Mouse (Mus musculus) gastrocnemius, postnatal 36 days (tissue): ENCODE measurements around the gene Plxdc2. TPM values are rescaled to one million over a fixed set of nuclear protein-coding genes. Genes with fewer than 3 reads are reported as not detected.

Experiments
- DNase-seq, 2 experiments: peaks; one replicate each; pipeline ENCODE4 v3.0.0; 2022
- intact Hi-C: fragments of 180-260 bp; cut with DNase I; formaldehyde crosslinking; loops from one replicate; pipeline ENCODE4 v1.15.1; 2025
- total RNA-seq, 2 experiments: library from RNA; stranded (reverse); gene quantifications; 2 replicates each; pipeline ENCODE4 v1.2.3; 2021

The Plxdc2 gene
- total RNA-seq, 2 experiments from 2014 or later: 12.5 to 13.3 TPM

- intact Hi-C loops: no loop called here
Measured at GRCm38 (mm10) chr2:16541226-16541625, 185.1 kb downstream of the Plxdc2 start.

GRCm38 (mm10) chr2:16545207-16545606, 189.1 kb downstream of the Plxdc2 start:
- intact Hi-C loops: no loop called here
- DNase-seq: no peak

More at GRCm38 (mm10) chr2:16541226-16541625, 185.1 kb downstream of the Plxdc2 start:
- DNase-seq: no peak

- intact Hi-C loops: no loop called here
- no peak for DNase-seq
Measured at GRCm38 (mm10) chr2:16559287-16559686, 203.2 kb downstream of the Plxdc2 start.

GRCm38 (mm10) chr2:16568263-16568662, 212.2 kb downstream of the Plxdc2 start:
- intact Hi-C loops: no loop called here
- no peak for DNase-seq

- DNase-seq: no peak
- intact Hi-C loops: no loop called here
Measured at GRCm38 (mm10) chr2:16571169-16571751, 215.2 kb downstream of the Plxdc2 start.

- no peak for DNase-seq
- intact Hi-C loops: no loop called here
Measured at GRCm38 (mm10) chr2:16576566-16576965, 220.5 kb downstream of the Plxdc2 start.

- intact Hi-C loops: no loop called here
- DNase-seq: no peak
Measured at GRCm38 (mm10) chr2:16578153-16578552, 222.0 kb downstream of the Plxdc2 start.

GRCm38 (mm10) chr2:16588546-16588945, 232.4 kb downstream of the Plxdc2 start:
- intact Hi-C loops: no loop called here
- no peak for DNase-seq

GRCm38 (mm10) chr2:16595451-16595850, 239.3 kb downstream of the Plxdc2 start:
- no peak for DNase-seq
- intact Hi-C loops: no loop called here

GRCm38 (mm10) chr2:16598231-16598630, 242.1 kb downstream of the Plxdc2 start:
- DNase-seq: no peak
- intact Hi-C loops: no loop called here

GRCm38 (mm10) chr2:16604291-16604690, 248.2 kb downstream of the Plxdc2 start:
- DNase-seq: no peak
- intact Hi-C loops: no loop called here

GRCm38 (mm10) chr2:16607792-16608586, 251.9 kb downstream of the Plxdc2 start:
- no peak for DNase-seq
- intact Hi-C loops: no loop called here

GRCm38 (mm10) chr2:16642061-16642460, 286.0 kb downstream of the Plxdc2 start:
- DNase-seq: no peak
- intact Hi-C loops: no loop called here

- no peak for DNase-seq
- intact Hi-C loops: no loop called here
Measured at GRCm38 (mm10) chr2:16651713-16652112, 295.6 kb downstream of the Plxdc2 start.

GRCm38 (mm10) chr2:16664516-16664915, 308.4 kb downstream of the Plxdc2 start:
- intact Hi-C loops: no loop called here

GRCm38 (mm10) chr2:16668391-16668790, 312.3 kb downstream of the Plxdc2 start:
- no peak for DNase-seq

More at GRCm38 (mm10) chr2:16664516-16664915, 308.4 kb downstream of the Plxdc2 start:
- no peak for DNase-seq

GRCm38 (mm10) chr2:16682905-16683304, 326.8 kb downstream of the Plxdc2 start:
- intact Hi-C loops: no loop called here
- no peak for DNase-seq

More at GRCm38 (mm10) chr2:16668391-16668790, 312.3 kb downstream of the Plxdc2 start:
- intact Hi-C loops: no loop called here

- intact Hi-C loops: no loop called here
- DNase-seq: no peak
Measured at GRCm38 (mm10) chr2:16683739-16684138, 327.6 kb downstream of the Plxdc2 start.

GRCm38 (mm10) chr2:16684529-16684928, 328.4 kb downstream of the Plxdc2 start:
- intact Hi-C loops: no loop called here
- no peak for DNase-seq

GRCm38 (mm10) chr2:16696390-16696789, 340.3 kb downstream of the Plxdc2 start:
- intact Hi-C loops: no loop called here
- no peak for DNase-seq

- no peak for DNase-seq
- intact Hi-C loops: no loop called here
Measured at GRCm38 (mm10) chr2:16697181-16697580, 341.1 kb downstream of the Plxdc2 start.

- DNase-seq: no peak
- intact Hi-C loops: no loop called here
Measured at GRCm38 (mm10) chr2:16706227-16706626, 350.1 kb downstream of the Plxdc2 start.
